22 mouse cellular contexts compared by ENCODE assay signal in genomic region chr11:22657635-22658034, GRCm38 (mm10).
"Had no signal": no experiment of that assay in that cellular context is flagged by ENCODE, and none has a peak within 500 bp of the region (broad histone marks: within the 10 kb centered on the region; RNA-seq: fewer than 3 reads in every experiment).

No protein-coding gene starts in this region.

- H3K27me3 ChIP-seq: limb, embryonic 15.5 days; lung, embryonic 15.5 days; megakaryocyte, embryonic 14.5 days; midbrain, embryonic 13.5 days; neural tube, embryonic 13.5 days; stomach, embryonic 15.5 days had no signal

- DNase-seq: kidney, adult 11 months; kidney, postnatal 14 days; kidney, postnatal 4 days; left cerebral cortex, postnatal 4 days; lung, adult 18-20 months; lung, postnatal 10 days; lung, postnatal 36 days; retina, postnatal 1 day; right cerebral cortex, postnatal 25 days; spleen, adult 18-20 months; thymus, postnatal 25 days had no signal

- ATAC-seq: midbrain, embryonic 13.5 days; midbrain, embryonic 16.5 days had no signal

- H3K4me3 ChIP-seq: limb, embryonic 12.5 days; limb, embryonic 15.5 days; lung, embryonic 15.5 days; megakaryocyte, embryonic 14.5 days; midbrain, embryonic 10.5 days; midbrain, embryonic 13.5 days; myocyte; neural tube, embryonic 13.5 days; stomach, embryonic 15.5 days had no signal

- H3K36me3 ChIP-seq: limb, embryonic 12.5 days; limb, embryonic 15.5 days; lung, embryonic 15.5 days; midbrain, embryonic 10.5 days; midbrain, embryonic 13.5 days; neural tube, embryonic 13.5 days; stomach, embryonic 15.5 days had no signal

- H3K9me3 ChIP-seq: limb, embryonic 12.5 days; limb, embryonic 15.5 days; lung, embryonic 15.5 days; megakaryocyte, embryonic 14.5 days; midbrain, embryonic 10.5 days; midbrain, embryonic 13.5 days; neural tube, embryonic 13.5 days; stomach, embryonic 15.5 days had no signal

- H3K27ac ChIP-seq: limb, embryonic 12.5 days; limb, embryonic 15.5 days; liver, embryonic 14.5 days; lung, embryonic 15.5 days; midbrain, embryonic 10.5 days; midbrain, embryonic 13.5 days; neural tube, embryonic 13.5 days; stomach, embryonic 15.5 days had no signal

- H3K4me2 ChIP-seq: limb, embryonic 12.5 days; limb, embryonic 15.5 days; lung, embryonic 15.5 days; midbrain, embryonic 13.5 days; neural tube, embryonic 13.5 days; stomach, embryonic 15.5 days had no signal

- H3K9ac ChIP-seq: limb, embryonic 12.5 days; limb, embryonic 15.5 days; liver, embryonic 14.5 days; lung, embryonic 15.5 days; midbrain, embryonic 13.5 days; neural tube, embryonic 13.5 days; stomach, embryonic 15.5 days had no signal

- H3K4me1 ChIP-seq: limb, embryonic 12.5 days; neural tube, embryonic 13.5 days had no signal
